In the genomic region with DNA sequence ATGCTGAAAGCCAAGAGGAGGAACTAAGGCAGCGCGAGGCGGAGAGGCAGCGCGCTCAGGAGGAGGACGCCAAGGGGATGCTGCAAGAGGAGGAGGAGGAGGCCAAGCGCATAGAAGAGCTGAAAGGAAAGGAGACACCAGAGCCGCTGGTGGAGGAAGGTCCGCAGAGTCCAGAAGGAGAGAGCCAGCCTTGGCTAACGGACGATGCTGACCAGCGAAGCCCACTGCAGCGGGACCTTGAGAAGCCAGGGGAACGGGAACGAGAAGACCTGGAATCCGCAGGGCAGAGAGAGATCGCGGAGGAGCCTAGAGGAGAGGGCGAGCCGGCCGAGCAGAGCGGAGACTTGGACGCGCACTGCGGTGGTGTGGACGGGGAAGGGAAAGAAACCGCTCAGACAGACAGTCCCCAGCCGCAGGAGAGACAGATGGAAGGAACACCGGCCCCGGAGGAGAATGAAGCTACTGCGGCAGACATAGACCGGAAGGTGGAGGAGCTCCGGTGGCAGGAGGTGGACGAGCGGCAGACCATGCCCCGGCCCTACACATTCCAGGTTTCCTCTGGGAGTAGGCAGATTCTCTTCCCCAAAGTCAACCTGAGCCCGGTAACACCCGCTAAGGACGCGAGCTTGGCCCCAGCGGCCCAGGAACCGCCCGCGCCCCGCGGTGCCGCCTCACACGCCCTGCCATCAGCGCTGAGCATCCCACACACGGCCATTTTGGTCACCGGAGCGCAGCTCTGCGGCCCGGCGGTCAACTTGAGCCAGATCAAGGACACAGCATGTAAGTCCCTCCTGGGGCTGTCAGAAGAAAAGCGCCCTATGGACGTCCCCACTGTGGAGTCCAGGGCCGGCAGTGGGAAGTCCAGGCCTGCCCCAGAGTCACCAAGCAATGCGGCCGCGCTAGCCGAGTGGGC, we compare ENCODE assay signal across 9 mouse cellular contexts. TPM values are rescaled to one million over a fixed set of nuclear protein-coding genes. Genes with fewer than 3 reads are reported as not detected.
DNase-seq lines count a peak whose midpoint lies in the region; ATAC-seq and TF ChIP-seq lines count a peak whose summit lies in the region.
"Had no signal": no experiment of that assay in that cellular context is flagged by ENCODE, and none has a peak within 500 bp of the region (broad histone marks: within the 10 kb centered on the region; RNA-seq: fewer than 3 reads in every experiment).

No protein-coding gene starts in this region.

- peak overlapping the region; percentile 24; the same call in 1 of the 2 replicates for H3K9ac ChIP-seq in kidney, postnatal 0 days (ENCODE audit: low read depth, low read length)
- H3K9ac ChIP-seq in hindbrain, embryonic 15.5 days = no peak overlapping the region
- H3K9ac ChIP-seq in midbrain, embryonic 16.5 days (ENCODE audit: low read depth, low read length) = no peak overlapping the region

- H3K9me3 ChIP-seq in kidney, postnatal 0 days (replicated peaks; ENCODE audit: low read length) = no peaks in the 10 kb centered on the region
- no peaks in the 10 kb centered on the region for H3K9me3 ChIP-seq in embryonic facial prominence, embryonic 10.5 days
- no peaks in the 10 kb centered on the region for H3K9me3 ChIP-seq in hindbrain, embryonic 15.5 days
- no peaks in the 10 kb centered on the region for H3K9me3 ChIP-seq in midbrain, embryonic 16.5 days (replicated peaks; ENCODE audit: control insufficient read depth, low read length, poor library complexity, severe bottlenecking)

- peaks cover 14% of the 10 kb centered on the region; the same call in 1 of the 2 replicates for H3K27me3 ChIP-seq in kidney, postnatal 0 days (ENCODE audit: insufficient read depth, low read length)
- peaks cover 54% of the 10 kb centered on the region for H3K27me3 ChIP-seq in embryonic facial prominence, embryonic 10.5 days (replicated peaks; ENCODE audit: low read depth, poor library complexity, severe bottlenecking)
- H3K27me3 ChIP-seq in hindbrain, embryonic 15.5 days = peaks cover 7% of the 10 kb centered on the region; the same call in 1 of the 2 replicates
- peaks cover 5% of the 10 kb centered on the region for H3K27me3 ChIP-seq in midbrain, embryonic 16.5 days (ENCODE audit: control insufficient read depth, insufficient read depth, low read depth, low read length)
- H3K27me3 ChIP-seq: Patski had no signal

- H3K4me1 ChIP-seq in kidney, postnatal 0 days (replicated peaks; ENCODE audit: insufficient read depth, low read length) = peaks cover 10% of the 10 kb centered on the region
- H3K4me1 ChIP-seq in embryonic facial prominence, embryonic 10.5 days = peaks cover 23% of the 10 kb centered on the region
- H3K4me1 ChIP-seq in hindbrain, embryonic 15.5 days (replicated peaks) = peaks cover 18% of the 10 kb centered on the region
- peaks cover 4% of the 10 kb centered on the region; the same call in 1 of the 2 replicates for H3K4me1 ChIP-seq in midbrain, embryonic 16.5 days (ENCODE audit: control insufficient read depth, insufficient read depth, low read length)

- peak overlapping the region; percentile 35 for H3K4me3 ChIP-seq in kidney, postnatal 0 days (replicated peaks; ENCODE audit: low read depth, low read length)
- peak overlapping the region; percentile 54 for H3K4me3 ChIP-seq in embryonic facial prominence, embryonic 10.5 days
- H3K4me3 ChIP-seq in hindbrain, embryonic 15.5 days = peak overlapping the region; percentile 18
- peak overlapping the region; percentile 21 for H3K4me3 ChIP-seq in midbrain, embryonic 16.5 days (ENCODE audit: low read depth, low read length)

- DNase-seq in kidney, postnatal 0 days (ENCODE audit: low spot score) = peak; percentile 53
- no peak for DNase-seq in kidney, adult 9 months
- peak; percentile 64 for DNase-seq in embryonic facial prominence, embryonic 10.5 days (ENCODE audit: low spot score)
- DNase-seq in thymus, adult 18-20 months = no peak
- DNase-seq in gastrocnemius, postnatal 4 days (ENCODE audit: low spot score in 2 of 2) = no peak
- DNase-seq in thymus, postnatal 14 days = no peak

- 0 out of 2 replicates have a peak, but pooled peaks have one; percentile 33 for ATAC-seq in kidney, postnatal 0 days (replicated peaks; ENCODE audit: low FRiP score, low read depth)
- ATAC-seq in hindbrain, embryonic 15.5 days (ENCODE audit: low FRiP score, low read depth) = no peak
- ATAC-seq in midbrain, embryonic 16.5 days = no peak
- ATAC-seq: Patski had no signal

- 18% methylated on average over 62 of the region's 62 CpGs for WGBS in kidney, postnatal 0 days
- 8% methylated on average over 62 of the region's 62 CpGs for WGBS in embryonic facial prominence, embryonic 10.5 days
- WGBS in hindbrain, embryonic 15.5 days = 29% methylated on average over 62 of the region's 62 CpGs
- 27% methylated on average over 62 of the region's 62 CpGs for WGBS in midbrain, embryonic 16.5 days

- H3K36me3 ChIP-seq in kidney, postnatal 0 days (ENCODE audit: insufficient read depth, low read length) = no peaks in the 10 kb centered on the region
- peaks cover 59% of the 10 kb centered on the region for H3K36me3 ChIP-seq in embryonic facial prominence, embryonic 10.5 days (replicated peaks)
- H3K36me3 ChIP-seq in hindbrain, embryonic 15.5 days = peaks cover 32% of the 10 kb centered on the region
- peaks cover 12% of the 10 kb centered on the region; the same call in 1 of the 2 replicates for H3K36me3 ChIP-seq in midbrain, embryonic 16.5 days (ENCODE audit: control insufficient read depth, insufficient read depth, low read length)

- TF ChIP-seq CTCF in kidney, postnatal 0 days (IDR thresholded peaks at IDR 0.05; ENCODE audit: low read depth) = no peak

- peak overlapping the region; percentile 72 for H3K4me2 ChIP-seq in kidney, postnatal 0 days (ENCODE audit: low read length)
- H3K4me2 ChIP-seq in hindbrain, embryonic 15.5 days = peak overlapping the region; percentile 42
- peak overlapping the region; percentile 16 for H3K4me2 ChIP-seq in midbrain, embryonic 16.5 days (ENCODE audit: low read length)

- no peak overlapping the region for H3K27ac ChIP-seq in kidney, postnatal 0 days
- H3K27ac ChIP-seq in embryonic facial prominence, embryonic 10.5 days (replicated peaks) = peak overlapping the region; percentile 51; the same call in 1 of the 2 replicates
- H3K27ac ChIP-seq in hindbrain, embryonic 15.5 days (replicated peaks) = no peak overlapping the region
- no peak overlapping the region for H3K27ac ChIP-seq in midbrain, embryonic 16.5 days (ENCODE audit: low read length)

RNA-seq across cellular contexts. Expression of a gene that starts 48.0 kb away (rescaled TPM):
- 10.6 and 11.0 TPM in 2 replicates for polyA plus RNA-seq in kidney, postnatal 0 days (2015; fragmentation: Nextera tagmentation; extraction: Ambion mirVana)
- polyA plus RNA-seq in embryonic facial prominence, embryonic 10.5 days (2016; fragmentation: Nextera tagmentation; extraction: Ambion mirVana) = 23.2 and 26.2 TPM in 2 replicates
- 17.8 and 18.0 TPM in 2 replicates for polyA plus RNA-seq in hindbrain, embryonic 15.5 days (2015; fragmentation: Nextera tagmentation; extraction: Ambion mirVana)
- polyA plus RNA-seq in midbrain, embryonic 16.5 days (2015; fragmentation: Nextera tagmentation; extraction: Ambion mirVana) = 20.7 and 23.9 TPM in 2 replicates
- total RNA-seq in gastrocnemius, postnatal 4 days (2021) = 10 to 100 TPM; 12.4 to 16.0 TPM

Comparison
In these comparisons a context has a peak if more than half of its experiments do, and no peak if none do; other contexts are left out.
1. DNase-seq: peak in kidney, postnatal 0 days (single experiment) and embryonic facial prominence, embryonic 10.5 days (single experiment); none in kidney, adult 9 months (single experiment), thymus, adult 18-20 months (0 of 2), gastrocnemius, postnatal 4 days (0 of 2) and thymus, postnatal 14 days (single experiment).
2. H3K4me2 ChIP-seq: peak in every context shown above with its lines; median percentile 72 in kidney, postnatal 0 days; 42 in hindbrain, embryonic 15.5 days; 16 in midbrain, embryonic 16.5 days.
3. Peak in every context shown above with its lines, with median percentiles within 50 percentile points of each other: H3K4me3 ChIP-seq.